Mouse (Mus musculus) hindbrain, embryonic 10.5 days (tissue): ENCODE results near the gene Tdo2. TPM values are rescaled to one million over a fixed set of nuclear protein-coding genes. Genes with fewer than 3 reads are reported as not detected.

ENCODE experiments used
- polyA plus RNA-seq: library from polyadenylated mRNA; unstranded; fragments of >200 nt; fragmentation: Nextera tagmentation; extraction: Ambion mirVana; gene quantifications from 2 replicates; pipeline ENCODE4 v1.2.1, GENCODE M21; 2016

Gene Tdo2
- polyA plus RNA-seq, 1 experiment from 2014 or later, result not detected

Other genes starting within 250 kb of the Tdo2 start
- gene Ctso, start 43.6 kb downstream of the Tdo2 start, polyA plus RNA-seq, result 6.3 and 7.9 TPM in 2 replicates
- not detected in 2 replicates for gene Asic5, start 6.1 kb upstream of the Tdo2 start, polyA plus RNA-seq
- gene Gucy1b1, start 98.5 kb upstream of the Tdo2 start, polyA plus RNA-seq, result 3.3 and 6.5 TPM in 2 replicates
- gene Gucy1a1, start 169.6 kb upstream of the Tdo2 start, polyA plus RNA-seq, result 2.2 and 3.2 TPM in 2 replicates